Mouse (Mus musculus): Measurements from ENCODE around the gene Olfr805.

Gene Olfr805

GRCm38 (mm10) chr10:129729275-129729674 is at the start of gene Olfr805:
TSS of gene Olfr805 (minus strand) at chr10:129729375.
- DNase-seq (ENCODE audit: low read depth, low spot score): no peak

- peak; percentile 48 for DNase-seq (ENCODE audit: low read depth, low spot score)
Measured at GRCm38 (mm10) chr10:129778123-129778522, 48.9 kb upstream of the Olfr805 start.

GRCm38 (mm10) chr10:129774338-129774737 is 45.2 kb upstream of the Olfr805 start, which contains the start of gene Olfr809:
TSS of gene Olfr809 (plus strand) at chr10:129774638.
- DNase-seq (ENCODE audit: low read depth, low spot score): no peak

- DNase-seq (ENCODE audit: low read depth, low spot score): no peak
Measured at GRCm38 (mm10) chr10:129765182-129765581, 36.0 kb upstream of the Olfr805 start, which contains the start of gene Olfr808. TSS of gene Olfr808 (plus strand) at chr10:129765482.

GRCm38 (mm10) chr10:129757693-129758092 is 28.5 kb upstream of the Olfr805 start, which contains the start of gene Olfr807:
TSS of gene Olfr807 (minus strand) at chr10:129757793.
- DNase-seq (ENCODE audit: low read depth, low spot score): no peak

- DNase-seq (ENCODE audit: low read depth, low spot score): no peak
Measured at GRCm38 (mm10) chr10:129741821-129742220, 12.6 kb upstream of the Olfr805 start, which contains the start of gene Olfr806. TSS of gene Olfr806 (minus strand) at chr10:129741921.

GRCm38 (mm10) chr10:129702910-129703309 is 26.3 kb downstream of the Olfr805 start, which contains the start of gene Olfr804:
TSS of gene Olfr804 (plus strand) at chr10:129703210.
- DNase-seq (ENCODE audit: low read depth, low spot score): no peak

GRCm38 (mm10) chr10:129694186-129694585 is 35.0 kb downstream of the Olfr805 start, which contains the start of gene Olfr803:
TSS of gene Olfr803 (minus strand) at chr10:129694286.
- DNase-seq (ENCODE audit: low read depth, low spot score): no peak

GRCm38 (mm10) chr10:129688069-129688468 is 41.1 kb downstream of the Olfr805 start, which contains the start of gene Olfr802:
TSS of gene Olfr802 (minus strand) at chr10:129688169.
- DNase-seq (ENCODE audit: low read depth, low spot score): no peak

- no peak for DNase-seq (ENCODE audit: low read depth, low spot score)
Measured at GRCm38 (mm10) chr10:129673765-129674164, 55.4 kb downstream of the Olfr805 start, which contains the start of gene Olfr801. TSS of gene Olfr801 (minus strand) at chr10:129673865.
